Mouse (Mus musculus) stomach, embryonic 16.5 days (tissue): ENCODE results near the gene Raph1. TPM values are rescaled to one million over a fixed set of nuclear protein-coding genes. Genes with fewer than 3 reads are reported as not detected.

Experiments used
- ATAC-seq: fragments of 200-750 bp; cut with Nextera tagmentation; 2 replicates; pipeline ENCODE4 v1.8.0; 2017; ENCODE audit warnings: moderate number of reproducible peaks, moderate TSS enrichment; ENCODE audit not compliant: insufficient read depth, low FRiP score
- H3K27ac ChIP-seq: fragments of 300-500 bp; sonication (generic); 2 replicates; pipeline ENCODE4 v1.5.1; 2014; ENCODE audit warnings: low read length
- H3K27me3 ChIP-seq: fragments of 300-500 bp; sonication (generic); 2 replicates; pipeline ENCODE4 v1.6.1; 2014; ENCODE audit warnings: low read length, control low read depth, mixed read lengths; ENCODE audit not compliant: control insufficient read depth, insufficient read depth
- H3K36me3 ChIP-seq: fragments of 300-500 bp; sonication (generic); 2 replicates; pipeline ENCODE4 v1.6.1; 2014; ENCODE audit warnings: low read length; ENCODE audit not compliant: control insufficient read depth, insufficient read depth
- H3K4me1 ChIP-seq: fragments of 300-500 bp; sonication (generic); 2 replicates; pipeline ENCODE4 v1.6.1; 2014; ENCODE audit warnings: low read length, control low read depth, mixed read lengths; ENCODE audit not compliant: control insufficient read depth, insufficient read depth
- H3K4me2 ChIP-seq: fragments of 300-500 bp; sonication (generic); 2 replicates; pipeline ENCODE4 v1.6.1; 2014; ENCODE audit warnings: low read depth, low read length, mixed read lengths
- H3K4me3 ChIP-seq: fragments of 300-500 bp; sonication (generic); replicated peaks from 2 replicates; pipeline ENCODE4 v1.5.1; 2014; ENCODE audit warnings: mild to moderate bottlenecking, low read length
- H3K9ac ChIP-seq: fragments of 300-500 bp; sonication (generic); 2 replicates; pipeline ENCODE4 v1.6.1; 2014; ENCODE audit warnings: low read length
- H3K9me3 ChIP-seq: fragments of 300-500 bp; sonication (generic); replicated peaks from 2 replicates; pipeline ENCODE4 v1.6.1; 2016; ENCODE audit warnings: low read length, control low read depth; ENCODE audit not compliant: control insufficient read depth
- WGBS: fragments of 180-500 bp; shearing (Covaris S2); extraction: QIAGEN DNeasy Blood & Tissue Kit; methylation state at CpG from one replicate; pipeline ENCODE4 v1.1.7; 2014; 5-methylcytosine and 5-hydroxymethylcytosine counted together
- polyA plus RNA-seq: library from polyadenylated mRNA; unstranded; fragments of >200 nt; fragmentation: Nextera tagmentation; extraction: Ambion mirVana; gene quantifications from 2 replicates; pipeline ENCODE4 v1.2.1, GENCODE M21; 2015

Raph1 gene
- polyA plus RNA-seq, 1 experiment from 2014 or later: 26.5 TPM

DNA sequence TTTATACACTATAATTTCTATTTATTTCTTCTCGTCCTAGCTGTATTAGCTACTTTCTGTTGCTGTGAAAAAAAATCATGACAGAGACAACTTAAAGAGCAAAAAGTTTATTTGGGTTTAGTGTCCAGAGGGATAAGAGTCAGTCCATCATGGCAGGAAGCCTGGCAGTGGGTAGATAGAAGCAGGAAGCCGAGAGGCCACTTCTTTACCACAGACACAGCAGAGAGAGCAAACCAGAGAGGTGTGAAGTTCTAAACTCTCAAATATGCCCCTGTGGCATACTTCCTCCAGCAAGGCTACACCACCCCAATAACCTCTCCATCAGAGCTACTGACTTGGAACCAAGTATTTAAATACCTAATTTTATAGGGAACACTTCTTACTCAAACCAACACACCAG, 36.3 kb downstream of the Raph1 start:
- Histone ChIP-seq H3K4me3 (no peak overlapping the region), H3K27me3 (no peaks in the 10 kb centered on the region), H3K27ac (no peak overlapping the region), H3K9ac (no peak overlapping the region), H3K36me3 (peaks cover 12% of the 10 kb centered on the region; the same call in 1 of the 2 replicates), H3K4me2 (no peak overlapping the region), H3K4me1 (no peaks in the 10 kb centered on the region), H3K9me3 (no peaks in the 10 kb centered on the region)
- ATAC-seq: no peak
- 83% methylated on average over 2 of the region's 2 CpGs for WGBS

DNA sequence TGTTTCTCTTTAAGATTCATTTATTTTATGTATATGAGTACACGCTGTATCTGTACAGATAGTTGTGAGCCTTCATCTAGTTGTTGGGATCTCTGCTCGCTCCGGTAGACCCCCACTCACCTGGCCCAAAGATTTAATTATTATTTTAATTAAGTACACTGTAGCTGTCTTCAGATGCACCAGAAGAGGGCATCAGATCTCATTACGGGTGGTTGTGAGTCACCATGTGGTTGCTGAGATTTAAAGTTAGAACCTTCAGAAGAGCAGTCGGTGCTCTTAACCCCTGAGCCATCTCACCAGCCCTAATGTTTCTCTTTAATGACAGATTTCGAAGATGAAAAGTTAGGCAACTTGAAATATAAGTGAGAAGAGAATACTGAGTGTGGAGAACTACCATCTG, 36.8 kb downstream of the Raph1 start:
- H3K36me3 ChIP-seq: peaks cover 12% of the 10 kb centered on the region; the same call in 1 of the 2 replicates
- H3K27ac ChIP-seq: no peak overlapping the region
- H3K4me2 ChIP-seq: no peak overlapping the region
- ATAC-seq: no peak
- H3K9ac ChIP-seq: no peak overlapping the region
- H3K4me3 ChIP-seq: no peak overlapping the region
- no peaks in the 10 kb centered on the region for H3K4me1 ChIP-seq
- no peaks in the 10 kb centered on the region for H3K9me3 ChIP-seq
- no peaks in the 10 kb centered on the region for H3K27me3 ChIP-seq
- WGBS: 88% methylated on average over 6 of the region's 6 CpGs

DNA sequence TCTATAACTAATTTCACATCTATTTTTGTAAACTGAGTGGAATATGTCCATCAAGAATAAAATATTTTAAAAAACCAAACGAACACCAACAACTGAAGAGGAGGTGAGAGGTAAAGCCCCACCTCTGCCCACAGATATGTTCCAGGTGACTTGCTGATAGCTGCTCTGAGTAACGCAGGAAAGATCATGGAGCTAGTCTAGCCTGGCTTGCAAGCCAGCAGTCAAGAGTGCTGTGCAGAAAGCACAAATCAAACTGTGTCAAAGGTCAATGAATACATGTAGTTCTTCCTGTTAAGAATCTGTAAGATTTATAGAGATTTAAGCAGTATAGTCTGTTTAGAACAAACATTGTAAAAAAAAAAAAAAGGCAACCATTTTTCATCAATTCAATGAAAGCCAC, 56.3 kb downstream of the Raph1 start:
- no peak overlapping the region for H3K9ac ChIP-seq
- no peaks in the 10 kb centered on the region for H3K36me3 ChIP-seq
- H3K4me1 ChIP-seq: 0 out of 2 replicates have a peak, but pooled peaks cover 3% of the 10 kb centered on the region
- 47% methylated on average over 2 of the region's 2 CpGs for WGBS
- no peak overlapping the region for H3K4me2 ChIP-seq
- H3K27ac ChIP-seq: no peak overlapping the region
- ATAC-seq: no peak
- H3K9me3 ChIP-seq: no peaks in the 10 kb centered on the region
- H3K4me3 ChIP-seq: no peak overlapping the region
- H3K27me3 ChIP-seq: no peaks in the 10 kb centered on the region

DNA sequence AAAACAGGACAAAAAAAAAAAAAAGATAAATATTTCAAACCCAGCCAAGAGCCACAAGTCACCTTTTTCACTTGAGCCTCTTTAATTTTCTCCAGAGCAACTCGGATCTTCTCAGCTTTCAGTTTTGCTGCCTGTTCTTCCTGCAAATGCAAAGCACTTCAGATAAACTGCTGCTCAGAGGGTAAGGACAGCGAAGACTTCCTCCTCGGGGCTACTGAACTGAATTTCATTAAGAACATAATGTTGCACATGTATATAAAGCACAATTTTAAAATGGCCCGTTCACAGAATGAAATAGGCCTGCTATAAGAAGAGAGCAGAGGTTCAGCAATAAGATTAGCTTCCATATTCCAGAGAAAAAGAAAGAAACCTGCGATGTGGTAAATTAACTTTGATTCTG, 63.4 kb downstream of the Raph1 start:
- ATAC-seq: no peak
- H3K27ac ChIP-seq: no peak overlapping the region
- H3K4me3 ChIP-seq: no peak overlapping the region
- H3K9ac ChIP-seq: no peak overlapping the region
- H3K4me1 ChIP-seq: no peaks in the 10 kb centered on the region
- WGBS: 69% methylated on average over 5 of the region's 5 CpGs
- H3K9me3 ChIP-seq: no peaks in the 10 kb centered on the region
- peaks cover 3% of the 10 kb centered on the region; the same call in 1 of the 2 replicates for H3K36me3 ChIP-seq
- H3K4me2 ChIP-seq: no peak overlapping the region
- H3K27me3 ChIP-seq: no peaks in the 10 kb centered on the region

DNA sequence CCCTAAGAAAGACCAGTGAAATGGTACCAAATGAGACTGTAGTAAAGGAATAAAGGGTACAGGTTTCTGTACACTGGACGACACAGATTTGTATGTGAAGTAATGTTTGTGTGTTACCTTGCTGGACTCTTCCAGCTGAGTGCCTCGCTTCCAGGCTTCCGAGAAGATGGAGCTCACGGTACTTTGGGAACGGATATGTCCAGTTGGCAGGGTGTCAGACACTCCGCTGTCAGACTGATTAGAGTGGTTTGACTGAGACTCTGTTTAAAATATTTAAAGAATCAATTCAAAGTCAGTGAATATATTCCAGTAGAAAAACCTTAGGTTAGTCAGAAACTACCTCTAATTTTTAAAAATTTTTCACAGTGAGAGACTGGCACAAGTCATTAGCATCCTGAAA, 73.5 kb downstream of the Raph1 start:
- H3K27ac ChIP-seq: no peak overlapping the region
- no peak overlapping the region for H3K4me2 ChIP-seq
- no peaks in the 10 kb centered on the region for H3K4me1 ChIP-seq
- H3K36me3 ChIP-seq: peaks cover 8% of the 10 kb centered on the region; the same call in 1 of the 2 replicates
- 87% methylated on average over 6 of the region's 6 CpGs for WGBS
- no peak overlapping the region for H3K9ac ChIP-seq
- H3K9me3 ChIP-seq: no peaks in the 10 kb centered on the region
- no peaks in the 10 kb centered on the region for H3K27me3 ChIP-seq
- no peak overlapping the region for H3K4me3 ChIP-seq
- ATAC-seq: no peak

DNA sequence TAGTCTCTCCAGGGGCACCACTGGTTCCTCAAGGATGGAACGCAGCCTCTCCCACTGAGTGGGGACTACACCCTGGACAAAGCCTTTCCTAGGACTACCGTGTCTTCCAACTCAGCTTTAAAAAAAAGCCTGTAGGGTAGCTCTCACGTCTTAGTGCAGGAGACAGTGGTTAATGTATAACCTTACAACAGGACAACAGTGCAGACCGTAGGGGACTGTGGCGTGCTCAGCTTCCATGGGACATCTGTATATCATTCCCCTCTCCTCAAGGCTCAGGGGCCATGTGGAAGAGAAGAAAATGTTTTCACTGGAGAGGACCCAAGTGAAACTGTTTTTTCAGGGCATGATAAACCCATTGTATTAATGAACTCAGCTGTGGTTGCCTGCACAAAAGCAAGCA, 74.5 kb downstream of the Raph1 start:
- H3K9me3 ChIP-seq: no peaks in the 10 kb centered on the region
- no peak overlapping the region for H3K27ac ChIP-seq
- H3K9ac ChIP-seq: no peak overlapping the region
- H3K4me3 ChIP-seq: no peak overlapping the region
- no peak for ATAC-seq
- 65% methylated on average over 5 of the region's 5 CpGs for WGBS
- H3K36me3 ChIP-seq: peaks cover 8% of the 10 kb centered on the region; the same call in 1 of the 2 replicates
- no peaks in the 10 kb centered on the region for H3K27me3 ChIP-seq
- no peaks in the 10 kb centered on the region for H3K4me1 ChIP-seq
- no peak overlapping the region for H3K4me2 ChIP-seq

DNA sequence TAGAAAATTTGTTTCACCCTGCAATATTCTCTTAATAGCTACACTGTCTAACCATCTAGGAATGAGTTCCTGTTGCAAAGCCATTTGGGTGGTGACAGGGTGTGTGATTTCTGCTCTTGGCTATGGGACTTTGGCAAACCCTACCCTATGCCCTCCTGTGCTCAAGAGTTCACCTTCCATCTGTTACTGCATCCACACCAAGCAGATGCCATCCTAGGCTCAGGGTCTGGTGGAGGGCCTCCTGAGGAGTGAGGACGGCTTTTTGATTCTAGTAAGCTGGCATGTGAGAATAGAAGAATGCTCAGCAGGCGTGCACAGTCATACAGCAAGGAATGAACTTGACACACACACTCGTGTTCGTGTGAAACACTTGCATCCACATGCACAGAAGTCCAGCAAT, 76.4 kb downstream of the Raph1 start:
- Histone ChIP-seq H3K9me3 (no peaks in the 10 kb centered on the region), H3K9ac (no peak overlapping the region), H3K27me3 (no peaks in the 10 kb centered on the region), H3K4me1 (no peaks in the 10 kb centered on the region), H3K4me2 (no peak overlapping the region), H3K4me3 (no peak overlapping the region), H3K27ac (no peak overlapping the region), H3K36me3 (peaks cover 8% of the 10 kb centered on the region; the same call in 1 of the 2 replicates)
- 85% methylated on average over 4 of the region's 4 CpGs for WGBS
- ATAC-seq: no peak

DNA sequence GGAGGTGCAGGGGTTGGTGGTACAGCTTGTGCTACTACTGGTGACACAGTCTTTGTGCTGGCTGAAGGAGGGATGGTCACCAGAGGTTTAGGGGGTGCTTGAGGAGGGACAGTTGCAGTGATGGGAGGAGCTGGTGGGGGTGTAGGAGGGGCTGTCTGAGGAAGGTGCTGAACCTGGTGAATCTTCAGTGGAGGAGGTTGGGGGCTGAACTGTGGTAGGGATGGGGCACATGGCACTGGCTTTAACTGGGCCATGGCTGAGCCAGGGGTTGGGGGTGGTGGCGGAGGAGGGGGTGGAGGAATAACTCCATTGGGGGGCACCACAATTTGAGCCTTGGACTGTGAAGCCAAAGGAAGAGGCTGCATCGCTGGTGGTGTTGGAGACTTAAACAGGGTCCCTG, 77.2 kb downstream of the Raph1 start:
- ATAC-seq: 0 out of 2 replicates have a peak, but pooled peaks have one; percentile 10
- WGBS: 89% methylated on average over 2 of the region's 2 CpGs
- H3K27ac ChIP-seq: no peak overlapping the region
- no peaks in the 10 kb centered on the region for H3K4me1 ChIP-seq
- no peak overlapping the region for H3K4me3 ChIP-seq
- no peak overlapping the region for H3K4me2 ChIP-seq
- H3K27me3 ChIP-seq: no peaks in the 10 kb centered on the region
- peaks cover 8% of the 10 kb centered on the region; the same call in 1 of the 2 replicates for H3K36me3 ChIP-seq
- H3K9me3 ChIP-seq: no peaks in the 10 kb centered on the region
- H3K9ac ChIP-seq: no peak overlapping the region

DNA sequence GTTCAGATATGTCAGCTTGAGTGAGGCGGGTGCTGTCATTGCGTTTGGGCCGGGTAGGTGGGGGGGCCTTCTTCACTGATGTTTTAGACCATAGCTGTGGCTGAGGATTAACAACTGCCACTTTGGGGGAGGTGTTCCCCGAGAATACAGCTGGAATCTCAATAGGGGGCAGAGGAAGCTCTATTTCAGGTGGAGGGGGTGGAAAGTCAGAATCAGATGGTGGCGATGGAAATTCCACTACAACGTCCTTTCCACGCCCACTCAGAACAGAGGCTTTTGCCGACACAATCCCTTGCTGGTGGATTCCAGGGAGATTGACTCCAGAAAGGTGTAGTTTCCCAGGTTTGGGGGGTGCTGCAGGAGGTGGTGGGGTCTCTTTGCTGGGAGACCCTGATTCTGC, 78.3 kb downstream of the Raph1 start:
- H3K27me3 ChIP-seq: no peaks in the 10 kb centered on the region
- H3K27ac ChIP-seq: no peak overlapping the region
- no peak for ATAC-seq
- H3K4me2 ChIP-seq: no peak overlapping the region
- H3K36me3 ChIP-seq: peaks cover 8% of the 10 kb centered on the region; the same call in 1 of the 2 replicates
- no peaks in the 10 kb centered on the region for H3K9me3 ChIP-seq
- 89% methylated on average over 8 of the region's 8 CpGs for WGBS
- H3K4me1 ChIP-seq: no peaks in the 10 kb centered on the region
- H3K4me3 ChIP-seq: no peak overlapping the region
- no peak overlapping the region for H3K9ac ChIP-seq

DNA sequence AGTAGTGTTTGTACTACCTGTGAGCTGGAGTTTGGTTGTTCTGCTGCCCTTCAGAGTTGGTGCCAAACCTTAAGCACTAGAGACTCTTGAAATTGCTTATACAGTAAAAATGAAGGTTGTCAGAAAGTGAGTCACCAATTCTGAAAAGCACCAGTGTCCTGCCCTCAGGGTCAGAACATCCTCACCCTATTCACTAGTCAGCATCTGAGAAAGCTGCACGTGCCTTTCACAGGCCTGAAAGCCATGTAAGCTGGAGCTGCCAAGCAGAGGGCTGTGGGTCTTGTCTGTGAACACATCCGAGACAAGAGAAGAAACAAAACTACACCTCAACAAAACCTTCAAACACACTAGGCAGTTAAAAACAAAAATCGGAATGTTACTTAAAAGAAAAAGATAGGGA, 81.3 kb downstream of the Raph1 start:
- no peak overlapping the region for H3K9ac ChIP-seq
- 0 out of 2 replicates have a peak, but pooled peaks cover 2% of the 10 kb centered on the region for H3K36me3 ChIP-seq
- WGBS: 77% methylated on average over 3 of the region's 3 CpGs
- H3K4me1 ChIP-seq: no peaks in the 10 kb centered on the region
- no peak for ATAC-seq
- no peaks in the 10 kb centered on the region for H3K9me3 ChIP-seq
- no peak overlapping the region for H3K4me3 ChIP-seq
- H3K4me2 ChIP-seq: no peak overlapping the region
- H3K27me3 ChIP-seq: no peaks in the 10 kb centered on the region
- no peak overlapping the region for H3K27ac ChIP-seq
